Mouse (Mus musculus) neural tube, embryonic 15.5 days (tissue): ENCODE measurements around the gene Mbd3. TPM values are rescaled to one million over a fixed set of nuclear protein-coding genes. Genes with fewer than 3 reads are reported as not detected.

ENCODE experiments used
- ATAC-seq: fragments of 200-750 bp; cut with Nextera tagmentation; 2 replicates; pipeline ENCODE4 v1.8.0; 2017; ENCODE audit warnings: mild to moderate bottlenecking, moderate TSS enrichment, moderate library complexity; ENCODE audit not compliant: low FRiP score
- H3K27ac ChIP-seq: fragments of 300-500 bp; sonication (generic); replicated peaks from 2 replicates; pipeline ENCODE4 v1.5.1; 2015; ENCODE audit warnings: mild to moderate bottlenecking, inconsistent platforms
- H3K27me3 ChIP-seq: fragments of 300-500 bp; sonication (generic); replicated peaks from 2 replicates; pipeline ENCODE4 v1.6.1; 2015; ENCODE audit warnings: inconsistent platforms
- H3K36me3 ChIP-seq: fragments of 300-500 bp; sonication (generic); 2 replicates; pipeline ENCODE4 v1.6.1; 2015; ENCODE audit warnings: inconsistent platforms
- H3K4me1 ChIP-seq: fragments of 300-500 bp; sonication (generic); 2 replicates; pipeline ENCODE4 v1.6.1; 2015; ENCODE audit warnings: inconsistent platforms
- H3K4me2 ChIP-seq: fragments of 300-500 bp; sonication (generic); 2 replicates; pipeline ENCODE4 v1.6.1; 2015; ENCODE audit warnings: inconsistent platforms, mild to moderate bottlenecking, moderate library complexity
- H3K4me3 ChIP-seq: fragments of 300-500 bp; sonication (generic); replicated peaks from 2 replicates; pipeline ENCODE4 v1.5.1; 2015; ENCODE audit warnings: mild to moderate bottlenecking, inconsistent platforms
- H3K9ac ChIP-seq: fragments of 300-500 bp; sonication (generic); replicated peaks from 2 replicates; pipeline ENCODE4 v1.6.1; 2015; ENCODE audit warnings: mild to moderate bottlenecking, inconsistent platforms
- H3K9me3 ChIP-seq: fragments of 300-500 bp; sonication (generic); replicated peaks from 2 replicates; pipeline ENCODE4 v1.6.1; 2016; ENCODE audit warnings: inconsistent platforms
- WGBS: fragments of 180-500 bp; shearing (Covaris S2); methylation state at CpG from one replicate; pipeline ENCODE4 v1.1.7; 2015; ENCODE audit warnings: mixed read lengths; 5-methylcytosine and 5-hydroxymethylcytosine counted together
- polyA plus RNA-seq: library from polyadenylated mRNA; unstranded; fragments of >200 nt; fragmentation: Nextera tagmentation; extraction: Ambion mirVana; gene quantifications from 2 replicates; pipeline ENCODE4 v1.2.1, GENCODE M21; 2015

Mbd3 gene
- polyA plus RNA-seq, 1 experiment from 2014 or later: 195 TPM

DNA sequence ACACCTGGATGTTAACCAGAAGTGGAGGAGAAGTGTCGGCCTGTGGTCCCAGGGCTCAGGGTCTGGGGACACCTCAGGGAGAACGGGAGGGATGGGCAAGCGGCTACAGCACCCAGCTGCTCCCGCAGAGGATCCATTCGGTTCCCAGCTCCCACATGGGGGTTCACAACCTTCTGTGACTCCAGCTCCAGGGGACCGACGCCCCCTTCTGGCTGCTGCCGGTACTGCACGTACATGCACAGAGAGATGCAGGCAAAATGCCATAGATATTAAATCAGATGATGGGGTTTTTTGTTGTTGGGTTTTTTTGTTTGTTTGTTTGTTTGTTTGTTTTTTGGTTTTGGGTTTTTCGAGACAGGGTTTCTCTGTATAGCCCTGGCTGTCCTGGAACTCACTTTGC is 21.6 kb downstream of the Mbd3 start:
- H3K36me3 ChIP-seq: peaks cover 35% of the 10 kb centered on the region
- no peak overlapping the region for H3K4me3 ChIP-seq
- WGBS: 51% methylated on average over 10 of the region's 10 CpGs
- no peak overlapping the region for H3K9ac ChIP-seq
- no peak overlapping the region for H3K27ac ChIP-seq
- no peaks in the 10 kb centered on the region for H3K9me3 ChIP-seq
- no peaks in the 10 kb centered on the region for H3K27me3 ChIP-seq
- ATAC-seq: no peak
- peaks cover 16% of the 10 kb centered on the region for H3K4me1 ChIP-seq
- no peak overlapping the region for H3K4me2 ChIP-seq

DNA sequence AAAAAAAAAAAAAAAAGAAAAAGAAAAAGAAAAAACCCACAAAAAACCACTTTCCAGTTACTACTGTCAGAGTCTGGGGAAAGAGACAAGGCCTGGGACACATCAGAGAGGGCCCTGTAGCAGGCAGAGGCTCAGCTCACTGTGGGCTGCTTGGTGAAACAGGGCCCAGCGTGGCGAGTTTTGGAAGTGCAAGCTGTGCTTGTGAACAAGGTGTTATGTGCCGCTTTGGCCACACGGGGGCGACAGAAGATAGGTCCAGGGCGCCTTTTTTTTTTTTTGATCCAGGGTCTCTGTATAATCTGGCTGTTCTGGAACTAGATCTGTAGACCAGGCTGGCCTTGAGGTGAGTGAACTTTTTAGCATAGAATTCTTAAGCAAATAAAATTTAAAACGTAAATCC is 23.2 kb downstream of the Mbd3 start:
- WGBS: 3% methylated on average over 7 of the region's 7 CpGs
- no peaks in the 10 kb centered on the region for H3K27me3 ChIP-seq
- H3K4me1 ChIP-seq: peaks cover 11% of the 10 kb centered on the region
- H3K4me3 ChIP-seq: no peak overlapping the region
- H3K9ac ChIP-seq: no peak overlapping the region
- ATAC-seq: no peak
- no peak overlapping the region for H3K27ac ChIP-seq
- no peaks in the 10 kb centered on the region for H3K9me3 ChIP-seq
- H3K4me2 ChIP-seq: no peak overlapping the region
- H3K36me3 ChIP-seq: peaks cover 21% of the 10 kb centered on the region

DNA sequence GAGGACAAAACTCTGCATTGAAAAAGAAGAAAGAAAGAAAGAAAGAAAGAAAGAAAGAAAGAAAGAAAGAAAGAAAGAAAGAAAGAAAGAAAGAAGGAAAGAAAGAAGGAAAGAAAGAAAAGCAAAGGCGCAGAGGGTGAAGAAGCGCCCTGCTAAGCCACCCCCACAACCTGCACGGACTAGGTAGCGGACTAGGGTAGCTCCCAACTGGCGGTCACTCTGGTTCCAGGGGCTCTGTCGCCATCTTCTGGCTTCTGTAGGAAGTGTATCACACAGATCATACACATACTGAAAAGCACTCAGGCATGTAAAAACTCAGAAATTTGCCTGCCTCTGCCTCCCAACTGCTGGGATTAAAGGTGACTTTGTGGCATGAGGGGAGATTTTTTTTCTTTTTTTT is 25.3 kb downstream of the Mbd3 start:
- Histone ChIP-seq H3K4me3 (no peak overlapping the region), H3K27me3 (no peaks in the 10 kb centered on the region), H3K4me1 (peaks cover 9% of the 10 kb centered on the region), H3K36me3 (peaks cover 2% of the 10 kb centered on the region), H3K9me3 (no peaks in the 10 kb centered on the region), H3K4me2 (no peak overlapping the region), H3K9ac (no peak overlapping the region), H3K27ac (no peak overlapping the region)
- WGBS: 24% methylated on average over 6 of the region's 6 CpGs
- ATAC-seq: no peak

DNA sequence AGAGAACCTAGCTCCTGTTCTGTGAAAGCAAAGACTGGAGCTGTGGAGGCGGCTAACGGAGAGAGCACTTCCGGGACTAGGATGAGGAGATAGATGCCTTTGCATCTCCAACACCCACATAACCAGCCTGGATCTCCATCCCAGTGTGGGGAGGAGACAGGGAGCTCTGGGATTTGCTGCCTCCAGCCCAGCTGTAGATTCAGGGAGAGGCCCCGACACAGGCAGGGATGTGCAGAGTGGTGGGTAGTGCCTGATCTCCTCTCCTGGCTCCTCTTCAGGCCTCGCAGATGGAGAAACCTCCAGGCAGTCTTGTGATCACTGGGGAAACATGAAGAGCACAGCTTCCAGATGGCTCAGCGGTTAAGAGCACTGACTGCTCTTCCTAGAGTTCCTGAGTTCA is 26.6 kb downstream of the Mbd3 start:
- Histone ChIP-seq H3K27ac (no peak overlapping the region), H3K4me1 (peaks cover 9% of the 10 kb centered on the region), H3K9ac (no peak overlapping the region), H3K9me3 (no peaks in the 10 kb centered on the region), H3K4me3 (no peak overlapping the region), H3K27me3 (no peaks in the 10 kb centered on the region), H3K4me2 (no peak overlapping the region), H3K36me3 (no peaks in the 10 kb centered on the region)
- WGBS: 79% methylated on average over 6 of the region's 6 CpGs
- no peak for ATAC-seq

DNA sequence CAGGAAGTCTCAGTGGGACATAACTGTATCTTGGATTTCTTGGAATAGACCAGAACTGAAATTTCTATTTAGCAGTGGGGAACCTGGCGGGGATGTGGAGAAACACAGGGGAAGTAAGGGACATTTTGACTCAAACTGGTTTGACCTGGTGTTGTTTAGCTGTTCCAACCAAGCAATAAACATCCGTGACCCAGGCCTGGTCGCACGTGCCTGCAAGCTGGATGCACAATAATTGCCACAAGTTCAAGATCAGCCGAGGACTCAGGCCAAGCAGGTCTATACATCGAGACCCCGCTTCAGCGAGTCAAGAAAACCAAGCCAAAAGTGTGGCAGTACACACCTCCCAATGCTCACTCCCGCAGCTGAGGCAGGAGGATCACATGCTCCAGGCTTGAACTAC is 27.4 kb downstream of the Mbd3 start:
- no peaks in the 10 kb centered on the region for H3K9me3 ChIP-seq
- no peaks in the 10 kb centered on the region for H3K27me3 ChIP-seq
- 0 out of 2 replicates have a peak, but pooled peaks have one; percentile 6 for ATAC-seq
- H3K4me3 ChIP-seq: 0 out of 2 replicates have a peak overlapping the region, but pooled peaks have one; percentile 27
- peak overlapping the region; percentile 48 for H3K4me2 ChIP-seq
- WGBS: 48% methylated on average over 9 of the region's 9 CpGs
- H3K36me3 ChIP-seq: no peaks in the 10 kb centered on the region
- H3K4me1 ChIP-seq: peaks cover 9% of the 10 kb centered on the region
- 0 out of 2 replicates have a peak overlapping the region, but pooled peaks have one; percentile 23 for H3K9ac ChIP-seq
- peak overlapping the region; percentile 54 for H3K27ac ChIP-seq

DNA sequence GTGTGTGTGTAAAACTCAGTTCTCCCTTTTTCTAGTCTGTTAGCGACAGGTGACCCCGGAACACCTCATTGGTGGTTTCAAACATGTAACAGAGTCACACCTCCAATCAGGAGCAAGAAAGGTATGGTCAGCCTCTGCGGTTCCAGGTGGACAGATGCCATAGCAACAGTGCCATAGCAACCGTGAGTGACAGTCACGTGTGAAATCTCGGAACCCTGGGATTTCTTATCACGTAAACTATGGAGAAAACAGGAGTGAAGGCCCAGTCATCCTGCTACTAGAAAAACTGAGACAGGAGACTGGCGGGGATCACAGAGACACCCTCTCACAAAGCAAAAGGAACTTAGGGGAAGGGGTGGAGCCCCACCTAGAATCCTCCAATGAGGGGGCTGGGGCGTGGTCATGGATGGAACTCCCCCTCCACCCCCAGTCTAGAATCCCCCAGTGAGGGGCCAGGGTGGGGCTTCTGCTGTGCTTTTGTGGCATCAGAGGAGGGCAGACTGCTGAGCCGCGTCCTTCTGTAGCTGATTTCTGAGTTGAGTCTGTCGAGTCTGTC is 27.9 kb downstream of the Mbd3 start:
- Histone ChIP-seq H3K27me3 (no peaks in the 10 kb centered on the region), H3K4me2 (peak overlapping the region; percentile 48), H3K36me3 (no peaks in the 10 kb centered on the region), H3K4me3 (peak overlapping the region; percentile 27), H3K9ac (peak overlapping the region; percentile 23; the same call in 1 of the 2 replicates), H3K27ac (peak overlapping the region; percentile 54), H3K9me3 (no peaks in the 10 kb centered on the region), H3K4me1 (peaks cover 9% of the 10 kb centered on the region)
- WGBS: 4% methylated on average over 12 of the region's 12 CpGs
- peak; percentile 88 for ATAC-seq

DNA sequence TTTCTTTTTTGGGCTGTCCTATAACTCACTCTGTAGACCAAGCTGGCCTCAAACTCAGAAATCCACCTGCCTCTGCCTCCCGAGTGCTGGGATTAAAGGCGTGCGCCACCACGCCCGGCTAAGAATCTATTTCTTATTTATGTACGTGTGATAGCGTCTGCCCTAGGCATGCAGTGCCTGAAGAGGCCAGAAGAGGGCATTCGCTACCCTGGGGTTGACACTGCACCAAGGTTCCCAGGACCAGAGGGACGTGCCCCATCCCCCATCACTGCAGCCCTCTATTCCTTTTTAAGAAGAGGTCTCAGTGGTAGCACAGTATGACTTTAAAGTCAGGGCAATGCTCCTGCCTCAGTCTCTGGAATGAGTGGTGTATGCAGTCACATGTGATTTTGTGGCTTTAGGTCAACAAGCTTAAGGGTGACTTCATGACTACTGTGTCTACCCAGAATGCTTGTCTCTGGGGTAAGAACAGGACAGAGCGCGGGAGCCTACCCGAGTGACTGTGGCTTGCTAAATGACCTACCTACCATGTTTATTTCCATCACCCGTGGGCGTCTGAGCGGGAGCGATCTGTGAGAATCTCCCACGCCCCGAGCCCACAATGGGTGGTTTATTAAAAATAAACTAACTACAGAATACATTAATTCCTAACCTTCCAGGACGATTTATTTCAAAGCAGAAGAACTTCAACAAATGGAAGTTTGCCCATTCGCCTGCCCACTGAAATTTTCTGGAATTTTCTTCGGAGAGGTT is 29.2 kb downstream of the Mbd3 start:
- no peak overlapping the region for H3K4me2 ChIP-seq
- H3K4me3 ChIP-seq: no peak overlapping the region
- WGBS: 79% methylated on average over 21 of the region's 21 CpGs
- peaks cover 4% of the 10 kb centered on the region; the same call in 1 of the 2 replicates for H3K27me3 ChIP-seq
- ATAC-seq: no peak
- H3K9me3 ChIP-seq: no peaks in the 10 kb centered on the region
- H3K27ac ChIP-seq: no peak overlapping the region
- no peak overlapping the region for H3K9ac ChIP-seq
- H3K4me1 ChIP-seq: peaks cover 9% of the 10 kb centered on the region
- no peaks in the 10 kb centered on the region for H3K36me3 ChIP-seq

DNA sequence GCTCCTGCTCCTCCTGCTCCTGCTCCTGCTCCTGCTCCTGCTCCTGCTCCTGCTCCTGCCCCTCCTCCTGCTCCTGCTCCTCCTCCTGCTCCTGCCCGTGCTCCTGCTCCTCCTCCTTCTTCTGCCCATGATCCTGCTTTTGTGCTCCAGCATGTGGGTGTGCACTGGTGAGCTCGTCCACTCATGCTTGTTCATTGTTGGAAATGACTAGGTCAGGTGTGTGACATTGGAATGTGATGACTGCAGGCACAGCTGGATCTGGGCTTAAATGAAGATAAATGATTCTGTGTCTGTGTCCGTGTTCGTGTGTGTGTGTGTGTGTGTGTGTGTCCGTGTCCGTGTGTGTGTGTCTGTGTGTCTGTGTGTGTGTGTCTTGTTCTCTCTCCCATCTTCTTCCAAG is 31.0 kb downstream of the Mbd3 start:
- Histone ChIP-seq H3K9me3 (no peaks in the 10 kb centered on the region), H3K27me3 (peaks cover 14% of the 10 kb centered on the region; the same call in 1 of the 2 replicates), H3K9ac (no peak overlapping the region), H3K27ac (no peak overlapping the region), H3K4me2 (no peak overlapping the region), H3K4me3 (no peak overlapping the region), H3K4me1 (peaks cover 9% of the 10 kb centered on the region), H3K36me3 (no peaks in the 10 kb centered on the region)
- ATAC-seq: no peak
- 87% methylated on average over 6 of the region's 6 CpGs for WGBS

DNA sequence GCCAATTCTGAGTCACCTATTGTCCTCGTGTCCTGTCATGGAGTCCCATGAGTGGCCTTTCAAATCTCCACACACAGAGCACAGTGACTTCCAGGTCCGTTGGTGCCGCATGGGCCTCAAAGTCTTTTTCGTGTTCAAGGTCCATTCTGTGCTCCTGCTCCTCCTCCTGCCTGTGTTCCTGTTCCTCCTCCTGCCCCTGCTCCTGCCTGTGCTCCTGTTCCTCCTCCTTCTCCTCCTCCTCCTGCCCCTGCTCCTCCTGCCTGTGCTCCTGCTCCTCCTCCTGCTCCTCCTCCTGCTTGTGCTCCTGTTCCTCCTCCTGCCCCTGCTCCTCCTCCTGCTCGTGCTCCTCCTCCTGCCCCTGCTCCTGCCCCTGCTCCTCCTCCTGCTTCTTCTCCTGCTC is 31.4 kb downstream of the Mbd3 start:
- no peaks in the 10 kb centered on the region for H3K9me3 ChIP-seq
- no peak overlapping the region for H3K4me3 ChIP-seq
- H3K4me2 ChIP-seq: no peak overlapping the region
- no peak for ATAC-seq
- no peak overlapping the region for H3K9ac ChIP-seq
- H3K36me3 ChIP-seq: no peaks in the 10 kb centered on the region
- H3K27ac ChIP-seq: no peak overlapping the region
- peaks cover 9% of the 10 kb centered on the region for H3K4me1 ChIP-seq
- H3K27me3 ChIP-seq: peaks cover 14% of the 10 kb centered on the region; the same call in 1 of the 2 replicates
- 56% methylated on average over 5 of the region's 5 CpGs for WGBS

DNA sequence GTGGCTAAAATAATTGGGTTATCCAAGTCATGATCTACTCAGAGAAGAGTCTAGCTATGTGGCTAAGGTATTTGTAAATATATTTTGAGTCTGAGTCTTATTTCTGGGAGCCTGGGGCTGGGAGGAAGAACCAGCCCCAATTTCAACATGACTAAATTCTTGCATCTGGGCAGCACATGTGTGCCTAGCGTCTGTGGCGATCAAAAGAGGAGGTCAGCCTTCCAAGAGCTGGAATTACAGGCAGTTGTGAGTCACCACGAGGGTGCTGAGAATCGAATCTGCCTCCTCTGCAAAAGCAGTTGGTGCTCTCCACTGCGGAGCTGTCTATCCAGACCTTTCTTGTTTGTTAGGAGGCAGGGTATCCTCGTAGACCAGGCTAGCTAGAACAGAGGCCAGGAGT is 33.6 kb downstream of the Mbd3 start:
- H3K27me3 ChIP-seq: peaks cover 14% of the 10 kb centered on the region; the same call in 1 of the 2 replicates
- WGBS: 72% methylated on average over 6 of the region's 6 CpGs
- no peaks in the 10 kb centered on the region for H3K4me1 ChIP-seq
- no peak overlapping the region for H3K9ac ChIP-seq
- no peak overlapping the region for H3K27ac ChIP-seq
- H3K36me3 ChIP-seq: no peaks in the 10 kb centered on the region
- no peak for ATAC-seq
- H3K4me2 ChIP-seq: no peak overlapping the region
- no peaks in the 10 kb centered on the region for H3K9me3 ChIP-seq
- no peak overlapping the region for H3K4me3 ChIP-seq

DNA sequence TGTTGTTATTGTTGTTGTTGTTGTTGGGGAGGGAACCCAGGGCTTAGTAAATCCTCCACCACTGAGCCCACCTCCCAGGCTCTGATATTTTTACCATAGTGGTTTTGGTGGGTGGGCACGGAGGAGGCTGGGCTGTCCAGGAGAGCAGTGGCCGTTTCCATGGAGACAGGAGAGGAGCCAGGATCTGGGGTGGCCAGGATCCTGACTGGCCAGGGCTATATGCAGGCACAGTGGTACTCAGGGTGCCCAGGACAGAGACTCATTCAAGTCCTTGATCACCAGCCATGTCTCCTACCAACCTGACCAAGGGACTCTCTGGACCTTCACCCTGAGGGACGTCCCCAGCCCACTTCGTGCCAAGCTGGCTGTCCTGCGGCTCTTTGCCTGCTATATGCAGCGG is 35.6 kb downstream of the Mbd3 start:
- 0 out of 2 replicates have a peak, but pooled peaks have one; percentile 45 for ATAC-seq
- H3K27ac ChIP-seq: no peak overlapping the region
- WGBS: 37% methylated on average over 6 of the region's 6 CpGs
- H3K9ac ChIP-seq: no peak overlapping the region
- H3K27me3 ChIP-seq: peaks cover 32% of the 10 kb centered on the region
- no peak overlapping the region for H3K4me2 ChIP-seq
- H3K36me3 ChIP-seq: no peaks in the 10 kb centered on the region
- H3K9me3 ChIP-seq: no peaks in the 10 kb centered on the region
- H3K4me3 ChIP-seq: no peak overlapping the region
- no peaks in the 10 kb centered on the region for H3K4me1 ChIP-seq

DNA sequence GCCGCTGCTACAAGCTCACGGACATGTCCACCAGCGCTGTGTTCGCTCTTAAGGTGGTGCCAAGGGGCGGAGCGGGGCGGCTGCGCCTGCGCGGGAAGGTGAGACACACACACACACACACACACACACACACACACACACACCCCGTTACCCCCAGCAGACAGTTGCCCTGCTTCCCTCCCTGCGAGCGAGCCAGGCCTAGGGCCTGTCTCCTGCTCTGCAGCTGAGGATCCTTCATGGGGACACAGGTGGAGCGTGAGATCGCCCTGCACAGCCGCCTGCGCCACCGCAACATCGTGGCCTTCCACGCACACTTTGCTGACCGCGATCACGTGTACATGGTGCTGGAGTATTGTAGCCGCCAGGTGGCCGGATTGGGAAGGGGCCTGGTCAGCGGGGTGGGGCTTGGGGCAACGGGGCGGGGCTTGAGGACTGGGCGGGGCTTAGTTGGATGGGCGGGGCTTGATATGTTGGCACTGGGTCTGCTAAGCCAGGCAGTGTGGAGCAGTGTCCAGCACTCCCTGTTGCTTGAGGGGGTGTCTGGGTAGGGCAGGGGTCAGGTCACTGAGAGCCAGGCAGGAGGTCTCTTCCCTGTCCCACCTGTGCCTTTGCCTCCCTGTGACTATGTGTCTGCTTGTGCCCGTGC is 41.2 kb downstream of the Mbd3 start:
- Histone ChIP-seq H3K27me3 (peaks cover 72% of the 10 kb centered on the region), H3K9me3 (no peaks in the 10 kb centered on the region), H3K4me2 (peak overlapping the region; percentile 77), H3K9ac (0 out of 2 replicates have a peak overlapping the region, but pooled peaks have one; percentile 15), H3K36me3 (no peaks in the 10 kb centered on the region), H3K4me1 (peaks cover 27% of the 10 kb centered on the region), H3K4me3 (peak overlapping the region; percentile 36), H3K27ac (no peak overlapping the region)
- 6% methylated on average over 31 of the region's 31 CpGs for WGBS
- peak; percentile 69 for ATAC-seq
